Mouse (Mus musculus) B cell, adult 2 months (primary cell): ENCODE results near the gene Nfat5.
A peak's percentile ranks its signal among the peaks of the same experiment; 100 is the strongest.

Experiments
- DNase-seq, 2 experiments: peaks; one replicate each; pipeline ENCODE4 v3.0.0; 2022

The Nfat5 gene

GRCm38 (mm10) chr8:107292119-107292927, 947 bp upstream of the Nfat5 start:
- DNase-seq, result no peak

DNA sequence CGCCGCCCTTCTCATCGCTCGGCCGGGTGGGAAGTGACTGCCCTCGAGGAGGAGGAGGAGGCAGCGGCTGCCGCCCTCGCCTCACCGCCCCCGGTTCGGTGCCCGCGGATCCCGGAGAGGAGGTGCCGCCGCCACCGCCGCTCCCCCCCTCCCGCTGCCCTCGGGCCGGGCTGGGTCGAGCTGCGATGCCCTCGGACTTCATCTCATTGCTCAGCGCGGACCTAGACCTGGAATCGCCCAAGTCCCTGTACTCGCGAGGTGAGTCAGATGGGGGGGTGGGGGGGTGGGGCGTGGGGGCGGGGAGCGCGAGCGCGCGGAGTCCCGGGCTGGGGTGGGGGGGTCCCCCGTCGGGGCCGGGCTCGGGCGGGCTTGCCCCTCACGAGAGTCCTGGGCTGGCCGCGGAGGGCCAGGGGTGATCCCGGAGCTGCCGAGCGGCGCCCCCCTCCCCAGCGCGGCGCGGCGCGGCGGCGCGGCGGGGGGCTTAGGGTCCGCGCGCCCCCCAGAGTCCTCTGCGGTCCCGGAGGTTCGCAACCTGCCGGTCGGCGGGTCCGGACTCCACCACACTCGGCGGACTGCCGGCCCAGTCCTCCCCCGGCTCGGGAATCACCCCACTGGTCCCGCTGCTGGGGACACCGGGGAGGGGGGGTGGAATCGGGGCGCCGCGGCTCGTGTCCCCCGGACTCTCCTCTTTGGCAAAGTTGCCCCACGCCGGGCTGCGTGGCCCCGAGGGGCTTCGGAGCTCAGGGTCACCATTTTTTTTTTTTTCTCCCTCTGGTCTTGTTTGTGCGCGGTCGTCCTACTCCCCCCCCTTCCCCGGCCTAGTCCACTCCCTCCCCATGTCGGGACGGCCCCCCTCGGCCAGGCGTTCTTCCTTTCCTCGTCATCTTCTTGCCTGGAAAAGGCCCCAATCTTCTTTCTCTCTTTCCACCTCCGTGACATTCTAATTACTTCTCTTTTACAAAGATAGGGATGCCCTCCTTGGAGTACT, 665 bp downstream of the Nfat5 start:
- DNase-seq, result peak; percentile 27 to 40

GRCm38 (mm10) chr8:107295450-107295849, 2.2 kb downstream of the Nfat5 start:
- DNase-seq, result no peak

DNA sequence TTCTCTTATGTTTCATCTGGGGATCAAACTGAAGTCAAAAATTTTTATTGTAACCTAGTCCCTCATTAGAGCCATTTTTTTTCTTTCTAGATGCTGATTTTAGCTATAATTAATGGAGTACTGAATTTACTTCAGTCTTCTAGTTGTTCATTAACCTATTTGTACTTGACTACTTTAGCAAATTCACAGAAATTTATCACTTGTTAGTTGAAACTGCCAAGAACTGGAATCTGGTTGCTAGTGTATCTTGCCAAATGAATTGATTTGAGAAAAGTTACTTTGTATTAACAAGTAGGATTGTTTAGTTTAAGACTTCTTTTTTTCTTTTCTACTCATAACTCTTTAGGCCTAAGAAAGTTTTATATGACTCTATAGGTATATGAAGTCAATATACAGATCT, 18.6 kb downstream of the Nfat5 start:
- DNase-seq, result no peak

- peak; percentile 78 to 79 for DNase-seq
Measured at GRCm38 (mm10) chr8:107324142-107324541, 30.9 kb downstream of the Nfat5 start.

GRCm38 (mm10) chr8:107329595-107329994, 36.3 kb downstream of the Nfat5 start:
- DNase-seq, result no peak

GRCm38 (mm10) chr8:107336480-107336879, 43.2 kb downstream of the Nfat5 start:
- DNase-seq, result no peak

- DNase-seq, result no peak
Measured at GRCm38 (mm10) chr8:107370311-107370710, 77.0 kb downstream of the Nfat5 start.

DNA sequence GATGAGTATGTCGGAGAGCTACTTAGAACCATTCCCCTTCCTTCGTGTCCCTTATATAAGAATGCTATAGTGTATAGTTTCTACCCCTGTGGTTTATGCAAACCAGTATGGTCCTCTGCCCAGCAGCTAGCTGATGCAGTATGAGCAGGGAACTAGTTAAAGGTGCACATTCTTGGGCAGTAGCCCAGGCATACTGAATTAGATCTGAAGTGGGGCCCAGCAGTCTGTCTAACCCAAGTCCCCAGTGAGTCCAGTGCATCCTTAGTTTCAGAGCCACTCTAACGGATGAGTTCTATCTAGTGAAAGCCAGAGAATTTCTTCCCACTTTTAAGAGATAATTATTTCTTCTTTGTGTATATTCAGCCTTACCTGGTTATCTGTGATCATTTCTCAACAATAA, 84.1 kb downstream of the Nfat5 start:
- DNase-seq, result no peak

DNA sequence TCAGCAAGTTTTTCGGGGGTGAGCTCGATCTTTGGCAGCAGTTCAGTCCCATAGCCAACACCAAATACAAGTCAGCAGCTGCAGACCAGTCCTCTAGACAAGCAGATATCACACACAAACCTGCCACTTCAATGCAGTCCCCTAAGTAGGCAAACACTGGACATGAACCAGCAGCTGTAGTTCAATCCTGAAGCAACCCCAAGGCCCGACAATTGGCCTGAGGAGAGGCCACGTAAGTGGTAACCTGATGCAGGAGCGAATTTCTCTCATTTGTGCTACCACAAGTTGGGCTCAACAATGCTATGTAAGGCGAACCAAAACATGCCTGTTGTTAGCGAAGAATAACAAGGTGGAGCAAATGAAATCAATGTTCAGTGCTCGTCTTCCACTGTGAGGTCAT, 87.5 kb downstream of the Nfat5 start:
- DNase-seq, result no peak

GRCm38 (mm10) chr8:107381666-107382065, 88.4 kb downstream of the Nfat5 start:
- no peak for DNase-seq

GRCm38 (mm10) chr8:107382898-107383297, 89.6 kb downstream of the Nfat5 start:
- no peak for DNase-seq

- DNase-seq, result no peak
Measured at GRCm38 (mm10) chr8:107384651-107385050, 91.4 kb downstream of the Nfat5 start.

- DNase-seq, result no peak
Measured at GRCm38 (mm10) chr8:107385063-107385462, 91.8 kb downstream of the Nfat5 start.

- DNase-seq, result no peak
Measured at GRCm38 (mm10) chr8:107386171-107386570, 92.9 kb downstream of the Nfat5 start.

DNA sequence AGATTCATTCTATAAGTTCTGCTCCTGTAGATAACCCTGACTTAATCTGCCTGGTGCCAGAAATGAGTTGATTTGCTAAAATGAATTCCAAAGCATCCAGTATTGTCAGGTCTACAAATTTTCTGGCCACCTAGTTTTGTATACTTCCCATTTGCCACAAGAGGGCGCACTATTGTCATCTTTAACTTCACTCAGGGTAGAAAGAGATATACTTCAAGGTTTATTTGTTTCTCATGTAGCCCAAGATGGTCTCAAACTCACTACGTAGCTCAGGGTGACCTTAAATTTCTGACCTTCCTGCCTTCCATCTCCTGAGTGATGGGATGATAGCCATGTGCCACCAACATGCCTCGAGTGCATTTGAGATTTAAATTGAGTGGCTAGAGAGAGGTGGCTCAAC, 93.4 kb downstream of the Nfat5 start:
- DNase-seq, result peak; percentile 21 to 27

GRCm38 (mm10) chr8:107387861-107388260, 94.6 kb downstream of the Nfat5 start:
- peak; percentile 12 to 31 for DNase-seq

DNA sequence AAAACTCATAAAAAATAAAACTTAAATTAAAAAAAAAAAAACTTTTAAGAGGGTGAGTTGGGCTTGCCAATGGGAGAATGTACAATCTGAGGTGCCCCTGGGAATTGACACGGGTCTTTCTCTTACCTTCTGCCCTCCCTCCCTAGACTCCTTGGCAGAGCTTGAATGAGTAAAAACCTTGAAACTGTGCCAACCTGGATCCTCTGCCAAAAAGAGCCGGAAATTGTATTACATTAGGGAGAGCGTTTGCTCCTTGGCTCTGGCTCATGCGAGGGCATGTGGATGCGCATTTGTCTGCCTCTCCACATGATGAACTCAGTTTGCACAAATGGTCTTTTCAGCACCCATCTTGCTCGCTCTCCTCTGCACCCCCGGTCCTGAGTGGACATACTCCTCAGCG, 96.3 kb downstream of the Nfat5 start:
- DNase-seq, result no peak

- DNase-seq, result no peak
Measured at GRCm38 (mm10) chr8:107390476-107391135, 97.3 kb downstream of the Nfat5 start.

- no peak for DNase-seq
Measured at GRCm38 (mm10) chr8:107391136-107391516, 97.9 kb downstream of the Nfat5 start.

GRCm38 (mm10) chr8:107395397-107395796, 102.1 kb downstream of the Nfat5 start:
- DNase-seq, result no peak

GRCm38 (mm10) chr8:107396106-107396670, 102.9 kb downstream of the Nfat5 start:
- DNase-seq, result no peak

GRCm38 (mm10) chr8:107397665-107398064, 104.4 kb downstream of the Nfat5 start:
- DNase-seq, result no peak
